Mouse (Mus musculus) kidney, postnatal 4 days (tissue): ENCODE measurements around the gene Arl9.
"Not testable (repeated sequence)": the region's sequence is repeated elsewhere in the genome, so short reads cannot be mapped to it uniquely, and the experiment has no call there.

Experiments used
- DNase-seq, 2 experiments: peaks; one replicate each; pipeline ENCODE4 v3.0.0; 2021; ENCODE audit warnings: mixed read lengths in 2 of 2

Arl9 gene

DNA sequence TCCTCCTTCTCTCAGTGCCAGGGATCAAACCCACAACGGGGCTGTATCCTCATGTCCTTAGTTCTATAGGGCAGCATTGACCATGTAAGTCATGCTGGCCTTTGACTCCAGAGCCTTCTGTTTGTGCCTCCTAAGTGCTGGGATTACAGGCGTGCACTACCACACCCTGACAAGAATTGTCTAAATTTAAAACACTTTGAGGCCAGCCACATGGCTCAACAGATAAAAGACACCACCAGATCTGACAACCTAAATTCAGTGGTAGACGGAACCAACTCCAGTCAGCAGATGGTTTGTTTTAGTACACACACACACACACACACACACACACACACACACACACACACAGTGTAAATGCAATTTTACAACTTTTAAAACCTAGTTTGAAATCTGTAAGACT is 24.2 kb downstream of the Arl9 start:
- DNase-seq = no peak

DNA sequence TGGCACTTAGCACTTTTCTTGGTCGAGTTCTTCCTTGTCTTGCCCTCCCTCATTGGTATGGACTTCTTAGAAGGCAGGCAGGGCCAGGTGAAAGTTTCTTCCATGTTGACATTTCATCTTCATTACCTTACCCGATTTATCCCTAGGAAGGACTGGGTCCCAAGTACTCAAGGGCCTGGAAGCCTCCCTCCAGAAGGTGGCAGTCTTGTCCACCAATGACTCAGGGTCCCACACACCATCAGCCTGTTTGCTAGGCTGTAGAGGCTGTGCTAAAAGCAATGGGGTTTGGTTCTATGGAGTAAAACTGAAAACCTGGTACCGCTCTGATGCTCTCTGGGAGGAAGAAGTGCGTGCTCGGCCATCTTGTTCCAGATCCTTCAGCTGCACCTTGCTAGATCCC is 25.9 kb downstream of the Arl9 start:
- peak; percentile 49 to 55 for DNase-seq

DNA sequence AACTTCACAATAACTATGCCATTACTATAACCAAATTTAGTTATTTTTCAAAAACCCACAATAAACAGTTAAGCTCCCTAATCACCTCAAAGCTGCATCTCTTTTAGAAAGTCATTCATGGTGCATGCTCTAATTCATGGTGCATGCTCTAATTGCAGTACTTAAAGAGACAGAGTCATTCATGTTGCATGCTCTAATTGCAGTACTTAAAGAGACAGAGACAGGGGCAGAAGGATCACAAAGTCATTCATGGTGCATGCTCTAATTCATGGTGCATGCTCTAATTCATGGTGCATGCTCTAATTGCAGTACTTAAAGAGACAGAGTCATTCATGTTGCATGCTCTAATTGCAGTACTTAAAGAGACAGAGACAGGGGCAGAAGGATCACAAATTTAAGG is 31.2 kb downstream of the Arl9 start:
- DNase-seq = not testable (repeated sequence)

DNA sequence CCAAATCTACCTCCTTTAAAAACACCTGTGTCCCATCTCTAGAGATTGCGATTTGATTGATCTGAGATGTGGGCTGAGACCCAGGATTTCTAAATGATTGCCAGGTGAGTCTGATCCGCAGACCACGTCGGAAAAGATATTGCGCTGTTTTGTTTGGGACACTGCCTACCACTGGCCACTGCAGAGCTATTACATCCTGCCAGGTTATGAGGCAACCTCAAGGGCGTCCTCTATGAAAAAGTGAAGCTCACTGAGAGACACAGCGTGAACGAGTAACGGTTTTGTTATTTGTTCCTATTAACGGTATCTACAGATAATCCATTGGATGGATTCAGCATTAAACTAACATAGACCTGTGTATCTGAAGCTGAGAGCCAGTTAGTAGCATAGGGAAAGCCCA is 34.6 kb downstream of the Arl9 start:
- no peak for DNase-seq

DNA sequence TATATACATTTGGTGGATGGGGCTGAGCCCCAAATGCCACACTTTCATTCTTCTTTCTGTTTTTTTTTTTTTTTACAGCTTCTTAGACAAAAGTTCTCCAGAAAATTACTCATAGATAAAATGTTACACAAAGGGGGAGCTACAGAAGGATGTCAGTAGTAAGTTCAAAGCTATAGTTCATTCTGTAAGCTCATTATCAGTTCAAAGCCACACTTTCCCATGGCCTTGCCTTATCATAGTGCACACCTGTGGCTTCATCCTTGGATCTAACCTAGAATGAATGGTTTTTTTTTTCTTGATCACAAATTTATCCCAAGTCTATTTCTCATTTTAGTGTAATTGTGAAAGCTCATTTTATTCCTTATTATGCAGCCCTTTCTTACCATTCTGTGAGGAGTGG is 35.5 kb downstream of the Arl9 start:
- DNase-seq = no peak

DNA sequence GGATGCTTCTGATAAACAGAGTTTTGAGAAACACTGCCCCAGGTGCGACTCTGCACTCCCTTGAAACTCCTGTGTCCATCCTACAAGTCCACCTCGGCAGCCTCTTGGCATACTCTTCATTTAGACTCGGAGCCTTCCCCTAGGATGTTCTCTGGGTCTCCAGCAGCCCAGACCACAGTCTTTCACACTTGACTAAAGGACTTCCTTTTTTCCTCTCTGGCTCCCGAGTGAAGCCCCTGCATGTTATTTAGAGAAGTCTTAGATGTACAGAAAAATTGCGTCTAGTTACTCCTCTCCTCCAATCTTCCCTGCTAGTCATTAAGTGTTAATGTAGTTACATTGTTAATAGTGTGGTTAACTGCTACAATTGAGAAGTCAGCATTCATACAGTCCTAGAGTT is 40.5 kb downstream of the Arl9 start:
- DNase-seq = no peak

DNA sequence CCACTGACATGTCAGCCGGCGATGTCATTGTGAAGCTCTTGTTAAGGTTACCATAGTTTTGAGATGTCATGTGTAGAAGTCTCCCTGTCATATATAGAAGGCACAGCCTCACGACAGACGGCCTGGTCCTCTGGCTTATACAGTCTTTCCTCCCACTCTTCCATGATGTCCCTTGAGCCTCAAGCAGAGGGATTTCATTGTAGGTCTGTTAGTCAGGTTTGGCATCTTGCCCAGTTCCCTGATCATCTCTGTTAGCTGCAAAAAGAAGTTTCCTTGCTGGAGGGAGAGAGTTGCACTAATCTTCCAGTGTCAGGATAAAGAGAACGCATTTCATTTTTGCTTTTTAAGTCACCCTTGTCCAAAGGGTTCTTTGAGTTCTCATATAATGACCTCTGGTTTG is 48.8 kb downstream of the Arl9 start:
- no peak for DNase-seq

DNA sequence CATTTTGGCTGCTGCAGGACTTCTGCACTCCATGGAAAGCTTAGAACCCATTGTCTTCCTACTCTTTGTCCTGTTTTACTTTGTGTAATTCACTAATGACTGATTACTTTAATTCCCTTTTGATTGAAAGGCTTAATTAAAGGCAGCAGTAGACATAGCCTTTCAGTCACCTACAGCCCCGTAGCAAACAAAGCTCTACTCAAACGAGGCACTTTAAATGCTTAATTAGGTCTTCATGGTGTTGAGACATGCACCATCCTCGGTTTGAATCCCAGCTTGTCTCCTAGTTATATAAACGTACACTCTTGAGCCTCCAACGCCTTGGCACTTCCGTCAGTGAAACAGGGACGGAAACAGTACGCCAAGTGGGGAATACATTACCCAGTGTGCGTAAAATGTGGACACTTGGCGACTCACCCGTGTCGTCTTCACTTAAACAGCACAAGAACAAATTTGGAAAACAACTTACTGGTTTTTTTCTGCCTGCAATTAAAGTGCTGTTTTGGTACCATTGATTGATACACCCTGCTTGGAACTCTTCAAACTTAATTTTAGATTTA is 53.1 kb downstream of the Arl9 start:
- DNase-seq = no peak
